Mouse (Mus musculus) adrenal gland (tissue): ENCODE data around the gene Cxcl13.
"Not testable (repeated sequence)": the region's sequence is repeated elsewhere in the genome, so short reads cannot be mapped to it uniquely, and the experiment has no call there.

Experiments
- intact Hi-C: fragments of 180-260 bp; cut with DNase I; formaldehyde crosslinking; loops from one replicate; pipeline ENCODE4 v1.15.1; 2025
- long read RNA-seq, 2 experiments: library from polyadenylated mRNA; unstranded; transcript quantifications; one replicate each; pipeline ENCODE4 v2.0.0; 2020; ENCODE audit warnings: borderline replicate concordance in 1 of 2; ENCODE audit not compliant: insufficient replicate concordance in 1 of 2

The Cxcl13 gene
- long read RNA-seq, experiment 1, result 0 reads
- long read RNA-seq, experiment 2, result 0 reads

- intact Hi-C loops, result no loop called here
Observed at GRCm38 (mm10) chr5:95956651-95957050, at the start of gene Cxcl13. TSS of gene Cxcl13 (plus strand) at chr5:95956951.

- intact Hi-C loops, result no loop called here
Observed at GRCm38 (mm10) chr5:95911006-95911405, 45.7 kb upstream of the Cxcl13 start.

- intact Hi-C loops, result no loop called here
Observed at GRCm38 (mm10) chr5:95918491-95918890, 38.3 kb upstream of the Cxcl13 start.

- intact Hi-C loops, result no loop called here
Observed at GRCm38 (mm10) chr5:95924023-95924422, 32.7 kb upstream of the Cxcl13 start.

GRCm38 (mm10) chr5:95925204-95925930, 31.4 kb upstream of the Cxcl13 start:
- intact Hi-C loops, result no loop called here

- intact Hi-C loops, result no loop called here
Observed at GRCm38 (mm10) chr5:95925931-95926263, 30.9 kb upstream of the Cxcl13 start.

GRCm38 (mm10) chr5:95935035-95935434, 21.7 kb upstream of the Cxcl13 start:
- intact Hi-C loops, result no loop called here

GRCm38 (mm10) chr5:95936068-95936467, 20.7 kb upstream of the Cxcl13 start:
- intact Hi-C loops, result no loop called here

- intact Hi-C loops, result no loop called here
Observed at GRCm38 (mm10) chr5:95937129-95937528, 19.6 kb upstream of the Cxcl13 start.

- intact Hi-C loops, result no loop called here
Observed at GRCm38 (mm10) chr5:95938044-95938625, 18.6 kb upstream of the Cxcl13 start.

GRCm38 (mm10) chr5:95940682-95941221, 16.0 kb upstream of the Cxcl13 start:
- intact Hi-C loops, result no loop called here

GRCm38 (mm10) chr5:95941562-95941961, 15.2 kb upstream of the Cxcl13 start:
- intact Hi-C loops, result no loop called here

GRCm38 (mm10) chr5:95945120-95945519, 11.6 kb upstream of the Cxcl13 start:
- intact Hi-C loops, result no loop called here

GRCm38 (mm10) chr5:95946344-95946743, 10.4 kb upstream of the Cxcl13 start:
- intact Hi-C loops, result no loop called here

- intact Hi-C loops, result no loop called here
Observed at GRCm38 (mm10) chr5:95948641-95949040, 8.1 kb upstream of the Cxcl13 start.

- intact Hi-C loops, result loop anchor here (5.0 kb wide), 1 partner anchor 68 kb away; no protein-coding TSS in a partner anchor
Observed at GRCm38 (mm10) chr5:95949946-95950701, 6.6 kb upstream of the Cxcl13 start.

- intact Hi-C loops, result loop anchor here (5.0 kb wide), 1 partner anchor 83 kb away; no protein-coding TSS in a partner anchor
Observed at GRCm38 (mm10) chr5:95964940-95965339, 8.2 kb downstream of the Cxcl13 start.

GRCm38 (mm10) chr5:95966621-95967020, 9.9 kb downstream of the Cxcl13 start:
- intact Hi-C loops, result loop anchor here (5.0 kb wide), 1 partner anchor 84 kb away; no protein-coding TSS in a partner anchor

GRCm38 (mm10) chr5:95970845-95971244, 14.1 kb downstream of the Cxcl13 start:
- intact Hi-C loops, result no loop called here

- intact Hi-C loops, result no loop called here
Observed at GRCm38 (mm10) chr5:95972208-95972607, 15.5 kb downstream of the Cxcl13 start.

- intact Hi-C loops, result not testable (repeated sequence)
Observed at GRCm38 (mm10) chr5:95973806-95974205, 17.1 kb downstream of the Cxcl13 start.

- intact Hi-C loops, result no loop called here
Observed at GRCm38 (mm10) chr5:95976299-95976698, 19.5 kb downstream of the Cxcl13 start.
